Mouse (Mus musculus) frontal cortex, postnatal 10 days (tissue): ENCODE data around the gene Herc1.

Experiments used
- DNase-seq, 2 experiments: peaks; one replicate each; pipeline ENCODE4 v3.0.0; 2022; ENCODE audit warnings: low spot score in 2 of 2, mixed read lengths in 1 of 2

The Herc1 gene

GRCm38 (mm10) chr9:66349860-66350787 lies at the start of gene Herc1:
Gene Herc1 (plus strand): TSS chr9:66350450.
- peak; percentile 93 to 95 for DNase-seq

DNA sequence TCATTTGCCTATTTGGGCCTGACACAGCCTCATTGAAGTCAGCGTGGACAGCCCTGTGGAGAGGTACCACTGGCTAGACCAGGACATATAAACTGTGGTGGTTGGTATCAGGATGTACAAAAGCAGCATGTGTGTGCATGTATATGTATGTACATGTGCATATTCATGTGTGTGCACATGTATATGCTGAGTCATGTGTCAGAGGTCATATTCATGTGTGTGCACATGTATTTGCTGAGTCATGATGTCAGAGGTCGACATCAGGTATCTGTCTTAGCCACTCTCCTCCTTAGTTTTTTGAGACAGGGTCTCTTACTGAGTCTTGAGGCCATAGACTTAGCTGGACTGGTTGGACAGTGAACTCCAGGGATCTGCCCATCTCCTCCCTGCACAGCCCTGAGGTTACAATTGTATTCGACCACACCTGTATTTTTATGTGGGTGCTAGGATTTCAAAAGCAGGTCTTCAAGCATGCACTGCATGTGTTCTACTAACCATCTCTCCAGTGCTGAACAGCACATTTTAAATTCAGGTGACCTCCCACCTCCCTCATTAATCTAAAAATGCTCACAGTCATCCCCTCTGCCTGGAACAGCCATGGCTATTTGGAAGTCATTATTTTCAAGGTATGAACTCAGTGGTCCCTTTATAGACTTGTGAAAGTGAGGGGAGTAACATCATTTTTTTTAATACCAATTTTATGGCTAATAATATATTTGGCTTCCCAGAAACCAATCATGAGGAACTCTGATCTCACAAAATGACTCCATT lies 45.7 kb upstream of the Herc1 start:
- DNase-seq, result no peak

- DNase-seq, result peak; percentile 50 to 53
These were observed 44.8 kb upstream of the Herc1 start for GRCm38 (mm10) chr9:66305121-66306112.

GRCm38 (mm10) chr9:66306414-66306813 lies 43.8 kb upstream of the Herc1 start:
- DNase-seq, result no peak

DNA sequence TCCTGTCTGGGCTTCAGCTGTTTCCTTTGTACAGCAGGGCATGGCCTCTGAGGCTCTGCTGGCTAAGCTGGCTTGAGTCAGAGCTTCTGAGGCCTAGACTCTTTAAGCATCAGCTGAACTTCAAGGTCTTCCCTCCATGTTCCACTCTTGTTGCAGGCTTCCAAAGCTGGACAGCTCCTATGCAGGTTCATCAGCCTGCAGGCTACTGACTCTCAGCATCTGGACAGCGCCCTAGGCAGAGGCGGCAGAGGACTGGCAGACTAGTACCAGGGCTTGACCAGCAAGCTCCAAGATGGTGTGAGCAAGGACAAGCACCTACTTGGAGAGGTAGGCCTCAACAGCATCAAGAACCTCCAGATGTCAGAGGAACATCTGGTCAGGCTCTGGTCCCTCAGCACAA lies 42.9 kb upstream of the Herc1 start:
- DNase-seq, result no peak

DNA sequence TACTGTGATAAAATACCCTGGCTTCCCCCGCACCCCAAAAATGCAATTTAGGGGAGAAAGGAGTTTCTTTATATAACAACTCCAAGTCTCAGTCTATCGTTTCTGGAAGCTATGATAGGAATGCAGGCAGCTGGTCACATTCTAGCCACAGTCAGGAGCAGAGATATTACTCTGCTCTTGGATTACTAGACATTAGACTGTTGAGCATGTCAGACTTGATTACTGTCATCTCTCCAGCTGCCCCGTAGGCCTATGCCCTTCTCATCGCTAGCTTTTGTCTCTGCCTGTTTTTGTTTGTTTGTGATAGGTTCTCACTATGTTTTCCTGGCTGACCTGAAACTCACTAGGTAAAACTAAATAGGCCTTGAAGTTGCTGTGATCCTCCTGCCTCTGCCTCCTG lies 41.5 kb upstream of the Herc1 start:
- no peak for DNase-seq

DNA sequence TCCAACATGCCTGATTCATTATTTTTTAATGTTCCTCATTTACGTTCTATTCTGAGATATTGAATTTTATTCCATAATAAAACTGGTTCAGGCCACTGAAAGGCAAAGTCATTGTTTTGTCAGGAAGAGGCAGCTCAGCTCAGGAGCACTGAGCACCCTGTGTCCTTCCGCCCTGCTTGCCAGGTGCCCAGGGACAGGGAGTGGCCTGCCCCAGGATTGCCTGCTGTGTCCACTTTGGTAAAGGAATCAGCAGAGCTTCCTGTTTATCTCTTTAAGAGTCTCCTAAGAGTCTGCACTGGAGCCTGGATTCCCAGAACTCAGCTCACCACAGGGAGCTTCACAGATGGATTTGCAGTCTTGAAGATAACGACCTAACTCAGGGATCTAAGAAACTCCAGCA lies 38.8 kb upstream of the Herc1 start:
- DNase-seq, result no peak

DNA sequence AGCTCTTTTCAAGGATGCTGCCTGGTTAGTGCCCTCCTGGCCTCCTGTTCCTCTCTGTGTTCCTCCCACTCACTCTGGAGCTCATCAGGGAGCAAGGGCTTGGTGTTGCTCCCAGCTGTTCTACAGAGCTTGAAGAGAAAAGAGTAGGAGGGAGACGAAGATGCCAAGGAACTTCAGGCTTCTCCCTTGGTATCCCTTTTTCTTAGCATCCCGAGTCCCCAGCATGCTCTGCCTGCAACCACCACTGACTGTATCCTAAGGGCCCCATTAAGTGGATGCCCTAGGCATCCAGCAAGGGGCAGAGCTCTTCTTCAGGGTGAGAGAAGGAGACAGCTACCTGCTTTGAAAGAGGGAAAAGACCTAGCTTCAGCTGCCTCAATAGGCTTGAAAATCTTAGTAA lies 33.6 kb upstream of the Herc1 start:
- DNase-seq, result no peak

- DNase-seq, result no peak
These were observed 28.0 kb upstream of the Herc1 start for GRCm38 (mm10) chr9:66322010-66322931.

DNA sequence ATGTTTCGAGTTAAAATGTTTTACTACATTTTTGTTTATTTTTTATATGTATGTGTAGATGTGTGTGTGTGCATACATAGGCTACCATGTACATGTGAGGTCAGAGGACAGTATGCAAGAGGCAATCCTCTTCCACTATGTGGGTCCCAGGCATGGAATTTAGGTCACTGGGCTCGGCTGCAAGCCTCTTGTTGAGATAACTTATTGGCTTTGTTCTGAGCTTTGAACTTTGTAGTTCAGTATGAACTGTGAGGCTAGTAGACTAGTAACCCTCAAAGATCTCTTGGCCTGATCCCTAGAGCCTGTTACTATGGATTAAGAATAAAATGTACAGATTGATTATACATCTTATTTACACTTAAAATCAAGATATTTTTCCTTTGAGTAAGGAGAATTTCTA lies 23.4 kb upstream of the Herc1 start:
- no peak for DNase-seq

- DNase-seq, result no peak
These were observed 20.8 kb upstream of the Herc1 start for GRCm38 (mm10) chr9:66329474-66329873.

- no peak for DNase-seq
These were observed 19.8 kb upstream of the Herc1 start for GRCm38 (mm10) chr9:66330437-66330836.

DNA sequence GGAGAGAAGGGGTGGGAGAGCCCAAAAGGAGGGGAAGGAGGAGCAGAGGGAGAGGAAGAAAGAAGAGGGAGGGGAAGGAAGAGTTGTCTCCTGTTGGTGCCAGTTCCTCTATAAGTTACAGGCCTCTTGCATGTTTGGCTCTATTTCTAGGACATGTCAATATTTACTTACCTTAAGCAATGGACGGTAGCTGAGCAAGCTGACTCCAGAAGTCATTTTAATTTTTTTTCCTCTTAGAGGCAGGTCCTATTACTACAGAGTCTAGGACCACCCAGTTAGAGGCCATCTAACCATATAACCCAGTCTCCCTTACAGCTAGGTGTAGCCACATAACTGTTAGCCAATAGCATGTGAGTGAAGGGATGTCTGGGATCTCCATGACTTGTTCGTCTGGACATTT lies 18.7 kb upstream of the Herc1 start:
- no peak for DNase-seq

GRCm38 (mm10) chr9:66332393-66332792 lies 17.9 kb upstream of the Herc1 start:
- no peak for DNase-seq

DNA sequence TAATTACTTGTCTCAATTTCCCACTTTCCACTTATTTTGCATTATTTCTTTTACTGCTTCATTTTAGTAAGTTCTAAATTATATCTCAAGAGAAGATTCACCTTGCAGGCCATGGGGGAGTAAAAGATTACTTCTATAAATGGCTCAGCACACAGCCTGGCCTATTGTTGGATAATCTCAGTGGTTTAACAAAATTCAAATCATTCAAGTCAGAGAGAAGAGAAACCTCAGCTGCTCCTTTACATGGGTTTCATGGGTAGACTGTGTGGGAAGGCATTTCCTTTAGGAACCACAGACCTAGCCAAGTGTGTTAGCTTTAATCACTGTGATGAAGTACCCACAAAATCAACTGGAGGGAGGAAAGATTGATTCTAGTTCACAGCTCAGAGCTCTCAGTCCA lies 13.0 kb upstream of the Herc1 start:
- no peak for DNase-seq

DNA sequence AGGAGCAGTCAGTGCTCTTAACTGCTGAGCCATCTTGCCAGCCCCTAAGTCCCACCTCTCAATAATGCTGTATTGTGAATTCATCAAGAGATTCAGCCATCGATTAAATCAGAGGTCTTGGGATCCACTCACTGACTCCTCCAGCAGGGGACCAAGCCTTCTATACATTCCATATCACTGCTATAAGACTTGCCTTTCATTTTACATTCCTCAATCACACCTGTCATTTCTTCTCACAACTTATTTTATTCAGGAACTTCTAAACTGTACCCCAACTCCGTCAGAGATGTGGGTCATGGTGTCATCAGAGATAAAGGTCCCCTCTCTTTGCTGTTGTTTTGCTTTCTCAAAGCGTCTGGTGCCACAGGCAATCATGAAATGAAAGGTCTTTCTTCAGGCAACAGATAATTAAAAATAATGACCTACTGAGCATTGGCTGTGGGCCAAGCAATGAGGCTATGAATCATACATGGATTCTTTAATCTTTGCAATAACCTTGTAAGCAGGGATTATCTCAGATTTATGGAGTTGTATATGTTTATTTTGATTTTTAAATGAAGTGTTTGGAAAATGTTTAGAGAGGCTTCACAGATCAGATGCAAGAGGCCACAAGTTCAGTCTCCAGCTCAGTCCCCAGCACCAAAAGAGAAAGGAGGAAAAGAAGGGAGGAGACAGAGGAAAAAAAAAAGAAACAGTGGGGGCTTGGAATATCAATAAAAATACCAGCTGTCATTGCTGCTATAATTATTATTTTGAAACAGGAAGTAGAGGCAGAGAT lies 12.1 kb upstream of the Herc1 start:
- DNase-seq, result no peak

DNA sequence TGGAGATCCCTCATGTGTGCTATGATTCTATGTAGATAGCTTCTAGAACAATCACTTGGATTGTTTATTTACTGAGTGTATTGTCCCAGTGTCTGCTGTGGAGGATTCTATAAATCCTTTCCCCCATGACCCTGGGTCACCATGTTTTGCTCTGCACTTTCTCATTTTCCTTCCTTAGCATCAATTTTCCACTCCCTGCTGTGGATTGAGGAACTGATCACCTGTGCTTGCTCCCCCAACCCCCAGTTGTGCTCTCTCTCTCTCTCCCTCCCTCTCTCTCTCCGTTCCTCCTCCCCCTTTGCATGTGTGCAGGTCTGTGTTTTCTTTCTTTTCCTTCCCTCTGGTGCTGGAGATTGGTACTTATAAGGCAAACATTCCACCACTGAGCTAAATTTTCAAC lies 10.5 kb upstream of the Herc1 start:
- no peak for DNase-seq

DNA sequence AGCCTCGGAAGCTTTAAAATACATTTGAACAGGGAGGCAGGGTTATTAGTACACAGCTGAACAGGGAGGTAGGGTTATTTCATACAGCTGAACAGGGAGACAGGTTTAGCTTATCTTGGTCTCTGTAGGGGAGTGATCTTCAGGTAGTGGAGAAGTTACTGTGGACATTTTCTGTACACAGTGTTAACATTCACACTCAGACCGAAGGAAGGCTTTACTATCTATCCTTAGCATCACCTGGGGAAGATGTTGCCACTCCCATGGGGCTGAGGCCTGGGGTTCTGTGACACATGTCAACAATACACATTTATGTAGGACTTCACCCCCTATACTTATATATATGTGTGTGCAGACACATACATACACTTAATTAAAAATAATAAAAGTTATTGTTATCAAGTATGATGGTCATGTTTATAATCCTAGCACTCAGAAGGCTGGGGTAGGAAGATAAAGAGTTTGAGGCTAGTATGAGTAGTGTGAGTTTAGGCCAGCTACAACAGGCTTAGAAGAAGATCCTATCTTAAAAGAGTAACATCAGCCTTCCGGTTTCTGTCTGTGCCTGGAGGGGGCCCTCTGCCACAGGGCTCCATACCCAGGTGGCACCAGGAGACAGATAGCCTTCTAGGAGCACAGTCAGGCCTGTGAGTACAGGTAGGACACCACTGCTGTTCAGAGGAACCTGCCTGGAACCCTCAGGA lies 9.7 kb upstream of the Herc1 start:
- no peak for DNase-seq

DNA sequence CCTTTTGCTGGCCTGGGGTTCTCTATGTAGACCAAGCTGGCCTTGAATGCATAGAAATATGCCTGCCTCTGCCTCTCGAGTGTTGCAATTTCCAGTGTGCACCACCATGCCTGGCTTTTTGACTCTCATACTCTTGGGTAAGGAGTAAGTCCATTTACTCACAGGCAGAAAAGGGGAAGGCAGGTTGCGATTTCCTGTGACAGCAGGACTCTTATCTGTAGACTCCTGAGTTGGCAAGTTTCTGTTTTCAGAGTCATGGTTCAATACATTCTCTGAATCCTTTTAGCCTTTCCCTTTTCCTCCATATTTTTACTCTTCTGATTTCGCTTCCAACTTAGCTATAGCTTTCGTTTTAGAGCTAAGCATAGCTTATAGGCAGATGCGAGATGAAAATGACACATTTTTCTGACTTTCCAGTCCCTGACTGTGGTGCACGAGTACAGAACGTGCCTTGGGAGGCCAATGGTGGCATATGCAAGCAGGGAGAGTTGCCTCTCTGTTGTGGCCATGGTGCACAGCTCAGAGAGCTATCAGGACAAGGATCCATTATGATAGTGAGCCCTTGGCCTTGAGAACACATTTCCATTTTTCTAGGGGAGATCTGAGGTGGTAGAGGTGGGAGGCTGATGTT lies 2.7 kb upstream of the Herc1 start:
- no peak for DNase-seq
